Mouse (Mus musculus) lung, postnatal 0 days (tissue): ENCODE results near the gene Pex26. TPM values are rescaled to one million over a fixed set of nuclear protein-coding genes. Genes with fewer than 3 reads are reported as not detected.

Source experiments
- ATAC-seq: fragments of 200-750 bp; cut with Nextera tagmentation; 2 replicates; pipeline ENCODE4 v1.8.0; 2017; ENCODE audit warnings: moderate library complexity
- DNase-seq: peaks from one replicate; pipeline ENCODE4 v3.0.0-alpha.2; 2016; ENCODE audit warnings: low spot score
- H3K27ac ChIP-seq: fragments of 300-500 bp; sonication (generic); 2 replicates; pipeline ENCODE4 v1.5.1; 2014; ENCODE audit warnings: antibody characterized with exemption, mild to moderate bottlenecking, low read length, mixed read lengths
- H3K27me3 ChIP-seq: fragments of 300-500 bp; sonication (generic); replicated peaks from 2 replicates; pipeline ENCODE4 v1.6.1; 2014; ENCODE audit warnings: low read length, mixed read lengths; ENCODE audit not compliant: insufficient read depth
- H3K36me3 ChIP-seq: fragments of 300-500 bp; sonication (generic); 2 replicates; pipeline ENCODE4 v1.6.1; 2014; ENCODE audit warnings: low read length, mixed read lengths; ENCODE audit not compliant: insufficient read depth
- H3K4me1 ChIP-seq: fragments of 300-500 bp; sonication (generic); 2 replicates; pipeline ENCODE4 v1.6.1; 2014; ENCODE audit warnings: antibody characterized with exemption, low read depth, low read length, mixed read lengths; ENCODE audit not compliant: insufficient read depth
- H3K4me2 ChIP-seq: fragments of 300-500 bp; sonication (generic); replicated peaks from 2 replicates; pipeline ENCODE4 v1.6.1; 2014; ENCODE audit warnings: low read depth, mild to moderate bottlenecking, low read length, moderate library complexity, mixed read lengths
- H3K4me3 ChIP-seq: fragments of 300-500 bp; sonication (generic); 2 replicates; pipeline ENCODE4 v1.5.1; 2014; ENCODE audit warnings: low read depth, low read length
- H3K9ac ChIP-seq: fragments of 300-500 bp; sonication (generic); replicated peaks from 2 replicates; pipeline ENCODE4 v1.6.1; 2014; ENCODE audit warnings: low read depth, mild to moderate bottlenecking
- H3K9me3 ChIP-seq: fragments of 300-500 bp; sonication (generic); 2 replicates; pipeline ENCODE4 v1.6.1; 2016; ENCODE audit warnings: low read length, mixed read lengths
- CTCF ChIP-seq: IDR thresholded peaks from 2 replicates; pipeline ENCODE4 v1.5.1; 2016; ENCODE audit warnings: antibody characterized with exemption, mild to moderate bottlenecking
- EP300 ChIP-seq: IDR thresholded peaks from 2 replicates; pipeline ENCODE4 v1.6.1; 2016; ENCODE audit warnings: antibody characterized with exemption, mild to moderate bottlenecking, control low read depth
- WGBS: fragments of 180-500 bp; shearing (Covaris S2); extraction: QIAGEN DNeasy Blood & Tissue Kit; methylation state at CpG from one replicate; pipeline ENCODE4 v1.1.7; 2014; 5-methylcytosine and 5-hydroxymethylcytosine counted together
- polyA plus RNA-seq: library from polyadenylated mRNA; unstranded; fragments of >200 nt; fragmentation: Nextera tagmentation; extraction: Ambion mirVana; gene quantifications from 2 replicates; pipeline ENCODE4 v1.2.1, GENCODE M21; 2015

Gene Pex26
- polyA plus RNA-seq, 1 experiment from 2014 or later: 6.2 TPM

DNA sequence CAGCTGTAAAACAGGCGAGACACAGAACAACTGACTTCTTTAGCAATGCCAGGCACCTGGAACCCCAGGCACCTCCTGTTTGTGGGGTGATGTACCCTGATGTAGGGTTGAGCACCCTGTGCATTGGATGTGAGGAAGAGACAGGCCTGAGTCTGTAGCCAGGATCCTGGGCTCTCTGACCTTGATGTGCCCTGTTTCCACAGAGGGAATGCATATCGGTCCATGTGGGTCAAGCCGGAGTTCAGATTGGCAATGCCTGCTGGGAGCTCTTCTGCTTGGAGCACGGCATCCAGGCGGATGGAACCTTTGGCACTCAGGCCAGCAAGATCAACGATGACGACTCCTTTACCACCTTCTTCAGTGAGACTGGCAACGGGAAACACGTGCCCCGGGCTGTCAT lies 36.7 kb downstream of the Pex26 start:
- H3K27me3 ChIP-seq: no peaks in the 10 kb centered on the region
- ATAC-seq (no peak), DNase-seq (no peak)
- 83% methylated on average over 10 of the region's 10 CpGs for WGBS
- no peak overlapping the region for H3K4me2 ChIP-seq
- no peaks in the 10 kb centered on the region for H3K4me1 ChIP-seq
- H3K9ac ChIP-seq: no peak overlapping the region
- no peak overlapping the region for H3K4me3 ChIP-seq
- no peak overlapping the region for H3K27ac ChIP-seq
- TF ChIP-seq EP300 (no peak), CTCF (no peak)
- H3K9me3 ChIP-seq: no peaks in the 10 kb centered on the region
- no peaks in the 10 kb centered on the region for H3K36me3 ChIP-seq

GRCm38 (mm10) chr6:121221876-121222597 lies 38.6 kb downstream of the Pex26 start:
- Histone ChIP-seq H3K9ac (no peak overlapping the region), H3K27me3 (no peaks in the 10 kb centered on the region), H3K9me3 (no peaks in the 10 kb centered on the region), H3K27ac (no peak overlapping the region), H3K4me2 (no peak overlapping the region), H3K4me3 (no peak overlapping the region), H3K36me3 (no peaks in the 10 kb centered on the region), H3K4me1 (no peaks in the 10 kb centered on the region)
- WGBS: 72% methylated on average over 8 of the region's 8 CpGs
- TF ChIP-seq EP300: no peak
- TF ChIP-seq CTCF: no peak
- no peak for ATAC-seq
- no peak for DNase-seq

- H3K27ac ChIP-seq: no peak overlapping the region
- no peaks in the 10 kb centered on the region for H3K27me3 ChIP-seq
- H3K4me3 ChIP-seq: no peak overlapping the region
- H3K4me1 ChIP-seq: no peaks in the 10 kb centered on the region
- ATAC-seq: no peak
- H3K9me3 ChIP-seq: no peaks in the 10 kb centered on the region
- TF ChIP-seq CTCF (no peak), EP300 (no peak)
- H3K4me2 ChIP-seq: no peak overlapping the region
- 96% methylated on average over 14 of the region's 14 CpGs for WGBS
- no peak for DNase-seq
- no peaks in the 10 kb centered on the region for H3K36me3 ChIP-seq
- H3K9ac ChIP-seq: no peak overlapping the region
Observed at GRCm38 (mm10) chr6:121223001-121223400, 39.5 kb downstream of the Pex26 start.

DNA sequence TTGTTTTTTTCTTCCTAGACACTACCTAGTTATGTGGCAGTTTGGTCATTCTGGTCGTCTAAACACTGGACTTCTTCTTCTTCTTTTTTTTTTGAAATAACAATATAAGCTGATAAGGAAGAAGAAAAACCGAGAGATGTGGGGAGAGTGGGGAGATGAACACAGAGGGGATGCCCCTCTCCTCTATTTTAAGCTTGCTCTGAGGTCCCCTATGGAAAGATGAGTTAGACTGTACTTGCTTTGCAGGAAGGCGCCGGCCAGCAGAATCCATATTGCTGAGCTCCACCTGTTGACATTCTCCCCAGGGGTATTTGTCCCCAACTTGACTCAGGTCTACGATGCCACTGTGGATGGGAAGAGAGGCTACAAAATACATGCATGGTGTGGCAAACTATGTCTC lies 40.6 kb downstream of the Pex26 start:
- TF ChIP-seq EP300 (no peak), CTCF (no peak)
- H3K4me3 ChIP-seq: no peak overlapping the region
- no peak overlapping the region for H3K27ac ChIP-seq
- H3K9ac ChIP-seq: no peak overlapping the region
- WGBS: 64% methylated on average over 5 of the region's 5 CpGs
- no peaks in the 10 kb centered on the region for H3K4me1 ChIP-seq
- H3K9me3 ChIP-seq: no peaks in the 10 kb centered on the region
- H3K27me3 ChIP-seq: no peaks in the 10 kb centered on the region
- ATAC-seq: no peak
- DNase-seq: no peak
- no peak overlapping the region for H3K4me2 ChIP-seq
- no peaks in the 10 kb centered on the region for H3K36me3 ChIP-seq

GRCm38 (mm10) chr6:121224993-121225392 lies 41.5 kb downstream of the Pex26 start:
- no peak overlapping the region for H3K4me2 ChIP-seq
- no peak overlapping the region for H3K4me3 ChIP-seq
- H3K9me3 ChIP-seq: no peaks in the 10 kb centered on the region
- TF ChIP-seq EP300 (no peak), CTCF (no peak)
- no peaks in the 10 kb centered on the region for H3K36me3 ChIP-seq
- no peaks in the 10 kb centered on the region for H3K4me1 ChIP-seq
- no peaks in the 10 kb centered on the region for H3K27me3 ChIP-seq
- H3K9ac ChIP-seq: no peak overlapping the region
- no peak overlapping the region for H3K27ac ChIP-seq
- ATAC-seq (no peak), DNase-seq (no peak)
- 17% methylated on average over 6 of the region's 6 CpGs for WGBS

DNA sequence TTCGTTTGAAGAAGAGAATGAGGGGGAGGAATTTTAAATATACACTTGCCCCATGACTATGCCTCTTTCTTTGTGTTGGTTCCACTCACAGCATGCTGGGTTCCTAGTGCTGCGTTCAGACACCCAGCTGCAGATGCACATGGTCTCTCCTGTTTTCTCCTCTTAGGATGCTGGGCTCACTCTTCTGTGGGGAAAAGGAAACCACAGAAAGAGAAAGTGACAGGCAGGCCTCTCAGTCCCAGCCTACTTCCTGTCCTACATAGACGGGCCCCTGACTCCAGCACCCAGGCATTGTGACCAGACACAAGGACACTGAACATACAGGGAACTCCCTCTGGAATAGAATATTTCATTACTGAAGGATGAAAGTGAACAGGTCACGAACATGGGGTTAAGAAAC lies 42.6 kb downstream of the Pex26 start:
- DNase-seq (no peak), ATAC-seq (no peak)
- Histone ChIP-seq H3K4me1 (no peaks in the 10 kb centered on the region), H3K4me2 (no peak overlapping the region), H3K27ac (no peak overlapping the region), H3K36me3 (no peaks in the 10 kb centered on the region), H3K9ac (no peak overlapping the region), H3K4me3 (no peak overlapping the region), H3K9me3 (no peaks in the 10 kb centered on the region), H3K27me3 (no peaks in the 10 kb centered on the region)
- 51% methylated on average over 4 of the region's 4 CpGs for WGBS
- TF ChIP-seq CTCF (no peak), EP300 (no peak)

GRCm38 (mm10) chr6:121226744-121227143 lies 43.3 kb downstream of the Pex26 start:
- no peak overlapping the region for H3K4me3 ChIP-seq
- no peak overlapping the region for H3K4me2 ChIP-seq
- H3K27ac ChIP-seq: no peak overlapping the region
- no peak overlapping the region for H3K9ac ChIP-seq
- H3K36me3 ChIP-seq: no peaks in the 10 kb centered on the region
- no peaks in the 10 kb centered on the region for H3K4me1 ChIP-seq
- no peaks in the 10 kb centered on the region for H3K27me3 ChIP-seq
- no peaks in the 10 kb centered on the region for H3K9me3 ChIP-seq
- 70% methylated on average over 2 of the region's 2 CpGs for WGBS
- DNase-seq: no peak
- no peak for ATAC-seq
- TF ChIP-seq EP300: no peak
